Mouse (Mus musculus): ENCODE data around the gene Fbxo46. TPM values are rescaled to one million over a fixed set of nuclear protein-coding genes. Genes with fewer than 3 reads are reported as not detected.
A peak's percentile ranks its signal among the peaks of the same experiment; 100 is the strongest.
"Not testable (repeated sequence)": the region's sequence is repeated elsewhere in the genome, so short reads cannot be mapped to it uniquely, and the experiment has no call there.

The Fbxo46 gene
- polyA plus RNA-seq, 1 experiment from 2014 or later = 15.9 TPM

DNA sequence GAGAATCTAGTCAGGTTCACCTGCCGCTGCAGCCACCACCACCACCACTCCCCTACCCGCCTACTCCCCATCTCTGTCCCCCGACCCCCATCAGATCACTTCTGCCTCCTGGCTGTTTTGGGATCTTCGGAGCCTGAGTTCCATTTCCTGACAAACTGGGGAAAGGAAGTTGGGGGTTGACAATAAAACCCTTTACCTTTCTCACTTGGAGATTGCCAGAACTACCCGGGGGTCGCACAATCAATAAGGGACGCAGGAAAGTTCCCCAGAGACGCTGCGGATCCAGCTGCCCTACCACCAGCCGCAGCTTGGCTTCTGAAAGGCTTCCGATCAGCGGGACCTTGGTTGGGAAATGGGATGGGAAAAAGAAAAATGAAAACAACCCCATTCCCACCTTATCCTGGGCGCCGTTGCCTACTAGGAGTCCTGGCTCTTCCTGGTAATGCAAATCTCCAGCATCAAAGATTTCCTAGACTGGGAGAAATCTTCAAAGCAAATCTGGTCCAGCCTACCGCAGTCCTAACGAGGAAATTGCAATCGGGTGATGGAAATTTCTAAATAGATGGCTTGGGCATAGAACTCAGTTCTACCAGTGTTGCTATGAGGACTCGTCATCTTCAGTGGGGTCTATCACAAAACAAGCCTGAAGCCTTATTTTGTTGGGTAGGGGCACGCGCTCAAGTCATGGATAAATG is 28.7 kb downstream of the Fbxo46 start:
- peaks cover 23% of the 10 kb centered on the region for H3K4me1 ChIP-seq

DNA sequence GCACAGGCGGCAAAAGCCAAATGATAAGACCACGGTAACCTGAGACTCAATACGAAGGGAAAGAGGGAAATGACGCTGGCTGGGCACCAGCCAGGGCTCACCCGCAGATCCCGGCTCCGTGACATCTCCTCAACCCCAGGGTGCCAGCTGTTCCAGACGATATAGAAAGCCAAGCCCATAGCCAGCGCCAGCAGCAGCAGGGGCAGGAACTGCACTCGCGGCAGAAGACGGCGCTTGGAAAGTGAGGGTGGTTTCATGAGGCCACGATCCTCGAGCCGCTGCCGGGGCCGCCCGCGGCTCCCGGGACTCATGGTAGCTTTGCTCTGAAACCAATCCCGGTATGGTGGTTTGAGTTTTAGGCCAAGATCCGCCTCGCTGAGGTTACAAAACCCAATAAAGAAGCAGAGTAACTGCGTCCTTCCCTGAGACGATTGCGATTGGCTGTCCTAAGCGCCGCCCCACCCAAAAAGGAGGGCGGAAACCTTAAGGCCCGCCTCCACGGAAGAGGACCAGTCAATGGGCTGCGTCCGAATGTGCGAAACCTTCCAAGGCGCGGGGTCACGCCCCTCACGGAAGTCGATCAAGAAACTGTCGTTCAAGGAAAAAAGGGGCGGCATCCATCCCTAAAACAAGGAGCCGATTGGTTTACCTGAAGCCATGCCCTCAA is 29.3 kb downstream of the Fbxo46 start, which contains the start of gene Qpctl:
TSS of gene Qpctl (minus strand) at position 417 of the 667 bp plus-strand sequence.
- peak within 1 kb of the TSS; percentile 87 for H3K4me3 ChIP-seq
- H3K9me3 ChIP-seq = no peaks in the 10 kb centered on the region
- H3K4me1 ChIP-seq = peaks cover 23% of the 10 kb centered on the region
- H3K27ac ChIP-seq (replicated peaks) = peak within 1 kb of the TSS; percentile 80
- H3K27me3 ChIP-seq (replicated peaks; ENCODE audit: low read depth, poor library complexity, severe bottlenecking) = no peaks in the 10 kb centered on the region
- DNase-seq (ENCODE audit: low spot score) = peak; percentile 98
- peaks cover 49% of the 10 kb centered on the region for H3K36me3 ChIP-seq (replicated peaks)
- under 1% methylated on average over 43 of the region's 43 CpGs for WGBS

More for the DNA sequence above, 28.7 kb downstream of the Fbxo46 start:
- H3K27me3 ChIP-seq (replicated peaks; ENCODE audit: low read depth, poor library complexity, severe bottlenecking) = no peaks in the 10 kb centered on the region
- H3K9me3 ChIP-seq = no peaks in the 10 kb centered on the region
- H3K4me3 ChIP-seq = peak overlapping the region; percentile 87
- DNase-seq (ENCODE audit: low spot score) = no peak
- H3K36me3 ChIP-seq (replicated peaks) = peaks cover 42% of the 10 kb centered on the region
- WGBS = 17% methylated on average over 20 of the region's 20 CpGs
- H3K27ac ChIP-seq (replicated peaks) = peak overlapping the region; percentile 80

DNA sequence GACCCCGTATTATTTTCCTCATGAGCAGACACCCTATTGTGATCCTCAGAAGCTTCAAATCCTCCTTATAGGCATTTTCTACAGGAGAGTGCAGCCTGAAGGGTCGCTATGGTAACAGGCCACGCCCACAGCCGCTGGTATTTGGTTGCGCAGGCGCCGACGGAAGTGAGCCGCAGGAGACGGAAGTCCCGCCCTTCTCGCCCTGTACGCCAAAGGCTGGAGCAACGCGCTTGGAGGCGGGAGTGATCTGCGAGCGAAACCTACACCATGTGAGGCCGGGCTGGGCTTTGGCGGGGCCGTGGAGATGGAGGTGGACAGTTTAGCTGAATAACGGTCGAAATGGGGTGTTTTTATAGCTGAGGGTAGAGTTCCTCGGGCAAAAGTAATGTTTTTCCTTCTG is 30.0 kb downstream of the Fbxo46 start, which contains the start of gene Snrpd2:
TSS of gene Snrpd2 (plus strand) at position 97 of the 400 bp plus-strand sequence.
- Histone ChIP-seq H3K4me3 (peak within 1 kb of the TSS; percentile 87), H3K27ac (replicated peaks) (peak within 1 kb of the TSS; percentile 80), H3K27me3 (replicated peaks; ENCODE audit: low read depth, poor library complexity, severe bottlenecking) (no peaks in the 10 kb centered on the region), H3K9me3 (no peaks in the 10 kb centered on the region), H3K4me1 (peaks cover 23% of the 10 kb centered on the region), H3K36me3 (replicated peaks) (peaks cover 55% of the 10 kb centered on the region)
- under 1% methylated on average over 24 of the region's 24 CpGs for WGBS
- DNase-seq (ENCODE audit: low spot score) = peak; percentile 97

DNA sequence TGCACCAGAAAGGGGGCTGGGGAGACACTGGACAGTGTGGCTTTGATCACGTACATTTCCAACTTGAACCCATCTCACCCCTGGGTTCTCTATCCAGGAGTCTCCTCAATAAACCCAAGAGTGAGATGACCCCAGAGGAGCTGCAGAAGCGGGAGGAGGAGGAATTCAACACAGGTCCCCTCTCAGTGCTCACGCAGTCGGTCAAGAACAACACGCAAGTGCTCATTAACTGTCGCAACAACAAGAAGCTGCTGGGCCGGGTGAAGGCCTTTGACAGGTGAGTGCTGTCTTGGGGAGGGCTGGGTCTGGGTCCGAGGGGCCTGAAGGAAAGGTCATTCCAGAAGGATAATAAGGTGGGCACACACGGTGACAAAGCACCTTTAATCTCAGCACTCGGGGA is 31.5 kb downstream of the Fbxo46 start:
- Histone ChIP-seq H3K4me1 (peaks cover 23% of the 10 kb centered on the region), H3K4me3 (peak overlapping the region; percentile 87; the same call in 1 of the 2 replicates), H3K36me3 (replicated peaks) (peaks cover 63% of the 10 kb centered on the region)
- not testable (repeated sequence) for H3K27me3 ChIP-seq (replicated peaks; ENCODE audit: low read depth, poor library complexity, severe bottlenecking); H3K9me3 ChIP-seq; H3K27ac ChIP-seq (replicated peaks); DNase-seq (ENCODE audit: low spot score)
- WGBS = 93% methylated on average over 10 of the region's 10 CpGs

DNA sequence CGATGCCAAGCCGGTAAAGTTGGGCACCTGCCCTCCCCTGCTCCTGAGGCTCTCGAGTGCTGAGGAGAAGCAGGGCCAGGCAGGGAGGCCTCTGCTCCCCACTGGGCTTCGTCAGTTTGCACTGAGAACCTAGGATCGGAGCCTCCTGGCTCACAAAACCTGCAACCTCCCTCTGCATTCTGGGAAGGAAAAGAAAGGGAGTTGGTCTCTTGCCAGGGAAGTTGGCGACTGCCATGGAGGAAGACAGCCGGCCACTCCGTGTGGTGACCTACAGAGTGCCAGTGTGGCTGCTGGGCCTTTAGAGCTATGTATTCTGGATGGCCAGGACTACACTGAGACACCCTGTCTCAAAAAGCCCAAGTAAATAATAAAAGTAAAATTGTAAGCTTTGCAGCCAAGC is 35.1 kb downstream of the Fbxo46 start:
- WGBS = 87% methylated on average over 8 of the region's 8 CpGs
- no peak overlapping the region for H3K4me3 ChIP-seq
- peaks cover 19% of the 10 kb centered on the region for H3K27me3 ChIP-seq (replicated peaks; ENCODE audit: low read depth, poor library complexity, severe bottlenecking)
- no peak for DNase-seq (ENCODE audit: low spot score)
- H3K4me1 ChIP-seq = peaks cover 28% of the 10 kb centered on the region
- H3K36me3 ChIP-seq (replicated peaks) = peaks cover 56% of the 10 kb centered on the region
- no peaks in the 10 kb centered on the region for H3K9me3 ChIP-seq
- no peak overlapping the region for H3K27ac ChIP-seq (replicated peaks)

DNA sequence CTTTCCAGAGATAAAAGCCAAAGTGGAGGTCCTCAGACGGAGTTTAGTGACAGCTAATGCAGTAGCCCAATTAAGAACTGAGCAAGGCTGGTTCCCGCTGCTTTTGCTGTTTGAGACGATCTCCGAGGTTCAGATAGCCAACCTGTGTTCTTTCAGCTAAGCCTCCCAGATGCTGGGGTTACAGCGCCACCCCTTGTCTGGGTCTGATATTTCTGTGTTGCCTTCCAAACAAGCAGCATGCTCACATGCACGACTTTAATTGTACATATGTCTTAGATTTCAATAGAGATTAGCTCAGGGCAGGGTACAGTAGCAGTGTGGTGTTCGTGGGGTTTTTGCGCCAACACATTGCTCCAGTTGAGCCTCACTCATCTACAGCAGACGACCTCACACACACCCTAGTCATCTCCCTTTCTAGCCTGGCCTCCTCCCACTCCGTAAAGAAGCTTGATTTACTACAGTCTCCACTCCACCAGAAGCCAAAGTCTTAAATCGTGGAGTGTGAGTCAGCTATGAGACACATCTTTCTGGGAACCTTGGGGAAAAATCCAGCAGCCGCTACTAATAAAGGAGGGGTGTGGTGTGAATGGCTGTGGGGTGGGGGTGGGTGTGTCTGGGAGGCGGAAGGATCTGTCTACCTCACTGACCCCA is 36.3 kb downstream of the Fbxo46 start:
- no peak for DNase-seq (ENCODE audit: low spot score)
- peaks cover 29% of the 10 kb centered on the region for H3K4me1 ChIP-seq
- H3K27me3 ChIP-seq (replicated peaks; ENCODE audit: low read depth, poor library complexity, severe bottlenecking) = peaks cover 31% of the 10 kb centered on the region
- H3K27ac ChIP-seq (replicated peaks) = no peak overlapping the region
- H3K36me3 ChIP-seq (replicated peaks) = peaks cover 55% of the 10 kb centered on the region
- 63% methylated on average over 13 of the region's 13 CpGs for WGBS
- H3K4me3 ChIP-seq = no peak overlapping the region
- 0 out of 2 replicates have a peak, but pooled peaks cover 2% of the 10 kb centered on the region for H3K9me3 ChIP-seq

DNA sequence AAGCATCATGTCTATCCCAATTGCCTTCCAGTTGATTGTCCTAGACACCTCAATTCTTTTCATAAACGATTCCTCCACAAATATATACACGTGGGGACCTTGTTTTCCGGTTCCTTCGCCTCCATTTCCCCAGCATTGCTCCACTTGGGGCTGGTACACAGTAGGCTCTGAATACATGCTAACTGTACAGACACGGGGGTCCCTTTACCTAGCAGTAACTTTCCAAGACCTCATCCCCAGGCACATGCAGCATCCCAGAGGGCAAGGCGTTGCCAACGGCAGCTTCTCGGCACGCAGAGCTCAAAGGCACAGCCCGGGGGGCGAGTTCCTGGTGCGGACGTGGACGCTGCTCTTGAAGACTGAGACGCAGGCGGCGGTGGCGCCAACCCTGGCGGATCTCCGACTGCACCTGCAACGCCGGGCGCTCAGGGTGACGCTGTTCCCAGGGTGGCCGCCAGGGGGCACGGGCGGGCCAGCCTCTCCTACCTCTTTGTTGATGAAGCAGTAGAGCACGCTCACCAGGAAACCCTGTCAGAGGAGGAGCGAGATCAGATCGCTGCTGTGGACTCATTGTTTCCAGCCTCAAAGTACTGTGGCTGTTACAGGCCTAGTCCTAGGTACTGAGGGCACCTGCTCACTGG is 37.6 kb downstream of the Fbxo46 start:
- Histone ChIP-seq H3K4me1 (peaks cover 24% of the 10 kb centered on the region), H3K27me3 (replicated peaks; ENCODE audit: low read depth, poor library complexity, severe bottlenecking) (peaks cover 39% of the 10 kb centered on the region), H3K4me3 (peak overlapping the region; percentile 43), H3K27ac (replicated peaks) (peak overlapping the region; percentile 75), H3K36me3 (replicated peaks) (peaks cover 42% of the 10 kb centered on the region), H3K9me3 (0 out of 2 replicates have a peak, but pooled peaks cover 2% of the 10 kb centered on the region)
- 6% methylated on average over 30 of the region's 30 CpGs for WGBS
- DNase-seq (ENCODE audit: low spot score) = peak; percentile 94

DNA sequence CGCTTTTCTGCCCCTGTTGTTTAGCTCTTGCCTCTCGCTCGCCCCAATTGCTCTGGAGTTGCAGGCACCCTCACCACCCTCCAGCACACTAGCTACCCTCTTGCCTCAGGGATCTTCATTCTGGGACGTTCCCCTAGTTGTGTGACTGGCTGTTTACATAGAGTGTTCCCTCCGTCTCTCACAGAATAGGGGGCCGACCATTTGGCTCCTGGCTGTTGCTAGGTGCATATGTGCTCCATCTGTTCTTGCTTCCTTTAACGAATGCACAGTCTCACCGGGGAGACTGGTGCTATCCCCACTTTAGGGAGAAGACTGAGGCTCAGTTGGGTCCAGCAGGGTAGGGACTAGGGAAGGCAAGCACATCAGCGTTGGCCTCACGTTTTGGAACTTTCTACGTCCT is 38.9 kb downstream of the Fbxo46 start:
- peaks cover 53% of the 10 kb centered on the region for H3K27me3 ChIP-seq (replicated peaks; ENCODE audit: low read depth, poor library complexity, severe bottlenecking)
- WGBS = 74% methylated on average over 11 of the region's 11 CpGs
- DNase-seq (ENCODE audit: low spot score) = no peak

DNA sequence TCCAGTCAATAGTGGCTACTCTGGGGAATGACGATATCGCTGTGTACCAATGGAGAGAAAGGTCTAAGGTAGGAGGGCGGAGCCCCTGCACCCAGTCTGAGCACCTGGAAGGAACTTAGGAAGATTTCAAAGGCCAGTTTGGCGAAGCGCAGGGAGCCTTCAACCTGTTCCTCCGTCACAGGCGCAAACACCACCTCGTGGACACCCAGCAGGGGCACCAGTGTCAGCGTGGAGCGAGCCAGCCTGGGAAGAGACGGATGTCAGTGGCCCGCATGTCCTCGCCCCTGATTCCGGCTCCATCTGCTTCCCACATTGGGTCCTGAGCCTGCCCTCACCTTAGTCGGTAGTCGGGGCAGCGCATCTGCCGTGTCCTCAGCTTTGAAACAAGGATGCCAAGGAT is 39.8 kb downstream of the Fbxo46 start:
- peaks cover 61% of the 10 kb centered on the region for H3K27me3 ChIP-seq (replicated peaks; ENCODE audit: low read depth, poor library complexity, severe bottlenecking)
- H3K27ac ChIP-seq (replicated peaks) = no peak overlapping the region
- peaks cover 20% of the 10 kb centered on the region for H3K36me3 ChIP-seq (replicated peaks)
- no peak for DNase-seq (ENCODE audit: low spot score)
- peaks cover 36% of the 10 kb centered on the region for H3K4me1 ChIP-seq
- 0 out of 2 replicates have a peak, but pooled peaks cover 2% of the 10 kb centered on the region for H3K9me3 ChIP-seq
- WGBS = 13% methylated on average over 18 of the region's 18 CpGs
- H3K4me3 ChIP-seq = peak overlapping the region; percentile 59

More for the DNA sequence above, 38.9 kb downstream of the Fbxo46 start:
- Histone ChIP-seq H3K36me3 (replicated peaks) (peaks cover 28% of the 10 kb centered on the region), H3K4me3 (no peak overlapping the region), H3K4me1 (peaks cover 28% of the 10 kb centered on the region), H3K27ac (replicated peaks) (no peak overlapping the region), H3K9me3 (0 out of 2 replicates have a peak, but pooled peaks cover 2% of the 10 kb centered on the region)

DNA sequence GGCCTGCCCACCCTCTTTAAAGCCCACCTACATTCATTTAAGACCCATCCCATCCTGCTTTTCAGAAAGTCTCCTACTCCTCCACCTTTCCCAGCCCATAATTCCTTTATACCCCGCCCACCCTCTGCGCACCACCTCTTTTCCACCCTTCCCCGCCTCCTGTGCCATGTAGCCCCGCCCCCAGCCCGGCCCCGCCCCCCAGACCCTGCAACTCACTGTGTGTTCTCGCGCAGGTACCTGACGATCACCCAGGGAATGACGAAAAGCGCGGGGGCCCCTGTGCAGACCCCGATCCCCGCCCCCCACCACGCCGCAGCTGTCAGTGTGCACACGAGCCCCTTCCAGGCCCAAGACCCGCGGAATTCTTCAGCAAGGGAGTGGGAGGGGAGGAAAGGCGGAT is 40.5 kb downstream of the Fbxo46 start:
- 0 out of 2 replicates have a peak, but pooled peaks cover 2% of the 10 kb centered on the region for H3K9me3 ChIP-seq
- DNase-seq (ENCODE audit: low spot score) = peak; percentile 84
- peak overlapping the region; percentile 40 for H3K27ac ChIP-seq (replicated peaks)
- peak overlapping the region; percentile 59 for H3K4me3 ChIP-seq
- H3K36me3 ChIP-seq (replicated peaks) = peaks cover 13% of the 10 kb centered on the region
- H3K4me1 ChIP-seq = peaks cover 43% of the 10 kb centered on the region
- 2% methylated on average over 20 of the region's 20 CpGs for WGBS
- peaks cover 68% of the 10 kb centered on the region for H3K27me3 ChIP-seq (replicated peaks; ENCODE audit: low read depth, poor library complexity, severe bottlenecking)

DNA sequence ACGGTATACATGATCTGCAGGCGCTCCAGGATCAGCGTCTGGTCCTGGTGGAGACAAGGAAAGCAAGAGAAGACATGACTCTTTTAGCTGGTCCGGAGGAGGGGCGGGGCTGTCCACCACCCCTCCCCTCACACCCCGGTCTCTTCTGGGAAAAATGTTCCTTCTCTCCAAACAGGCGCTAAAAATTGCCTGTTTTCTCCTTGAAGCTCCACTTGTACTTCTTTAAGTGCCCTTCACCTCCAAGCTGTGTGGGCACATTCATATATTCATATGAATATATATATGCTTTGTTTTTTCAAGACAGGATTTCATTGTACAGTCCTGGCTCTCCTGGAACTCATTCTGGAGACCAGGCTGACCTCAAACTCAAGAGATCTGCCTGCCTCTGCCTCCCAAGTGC is 43.3 kb downstream of the Fbxo46 start:
- Histone ChIP-seq H3K36me3 (replicated peaks) (no peaks in the 10 kb centered on the region), H3K27ac (replicated peaks) (no peak overlapping the region), H3K4me1 (peaks cover 46% of the 10 kb centered on the region), H3K27me3 (replicated peaks; ENCODE audit: low read depth, poor library complexity, severe bottlenecking) (peaks cover 83% of the 10 kb centered on the region), H3K9me3 (peaks cover 8% of the 10 kb centered on the region; the same call in 1 of the 2 replicates), H3K4me3 (no peak overlapping the region)
- WGBS = 80% methylated on average over 7 of the region's 7 CpGs
- DNase-seq (ENCODE audit: low spot score) = no peak

DNA sequence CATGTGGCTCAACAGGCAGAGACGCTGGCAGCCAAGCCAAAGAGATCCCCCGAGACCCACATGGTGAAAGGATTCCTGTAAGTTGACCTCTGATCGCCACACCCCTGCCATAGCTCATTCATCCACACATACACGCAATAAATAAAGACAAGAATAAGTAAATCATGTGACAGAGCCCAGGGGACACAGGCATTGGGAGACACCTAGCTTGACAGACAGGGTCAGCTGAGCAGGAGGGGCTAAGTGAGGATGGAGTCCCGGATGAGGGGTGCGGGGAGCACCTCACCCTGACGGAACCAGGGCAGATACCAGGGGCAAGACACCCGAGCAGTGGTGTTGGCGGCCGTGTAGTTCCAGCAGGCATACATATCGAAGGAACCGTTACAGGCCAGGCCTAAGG is 44.1 kb downstream of the Fbxo46 start:
- Histone ChIP-seq H3K27me3 (replicated peaks; ENCODE audit: low read depth, poor library complexity, severe bottlenecking) (peaks cover 77% of the 10 kb centered on the region), H3K27ac (replicated peaks) (no peak overlapping the region), H3K9me3 (peaks cover 8% of the 10 kb centered on the region; the same call in 1 of the 2 replicates), H3K36me3 (replicated peaks) (no peaks in the 10 kb centered on the region), H3K4me3 (peak overlapping the region; percentile 42), H3K4me1 (peaks cover 46% of the 10 kb centered on the region)
- WGBS = 32% methylated on average over 12 of the region's 12 CpGs
- DNase-seq (ENCODE audit: low spot score) = no peak
